Mouse (Mus musculus): ENCODE measurements around the gene Tbc1d12.
"Not testable (repeated sequence)": the region's sequence is repeated elsewhere in the genome, so short reads cannot be mapped to it uniquely, and the experiment has no call there.

Gene Tbc1d12

DNA sequence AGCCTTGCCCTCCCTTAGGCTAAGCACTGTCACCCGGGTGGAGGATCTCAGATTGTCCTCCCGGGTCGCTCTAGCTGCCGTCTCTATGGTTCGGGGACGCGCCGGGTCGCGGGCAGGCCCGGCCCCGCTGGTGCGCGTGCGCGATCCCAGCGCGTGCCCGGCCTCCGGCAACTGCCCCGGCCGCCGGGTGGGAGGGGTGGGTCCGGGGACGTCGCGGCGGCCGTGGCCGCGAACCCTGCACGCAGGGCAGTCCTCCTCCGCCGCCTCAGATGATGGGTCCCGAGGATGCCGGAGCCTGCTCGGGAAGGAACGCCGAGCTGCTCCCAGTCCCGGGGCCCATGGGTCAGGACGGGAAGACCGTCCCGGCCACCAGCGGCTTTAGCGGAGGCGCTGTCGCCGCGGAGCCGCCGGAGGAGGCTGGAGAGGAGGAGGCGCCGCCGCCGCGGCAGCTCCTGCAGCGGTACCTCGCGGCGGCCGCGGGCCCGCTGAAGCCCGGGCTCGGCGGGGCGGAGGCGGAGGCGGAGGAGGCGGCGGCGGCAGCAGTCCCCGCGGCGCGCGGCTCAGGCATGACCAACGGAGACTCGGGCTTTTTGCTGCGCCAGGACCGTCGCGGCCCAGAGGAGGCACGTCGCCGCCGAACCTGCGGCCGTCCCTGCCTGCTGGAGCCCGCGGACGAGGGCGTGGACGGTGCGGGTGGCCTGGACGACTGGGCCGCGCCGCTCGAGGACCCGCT, at the start of gene Tbc1d12:
Gene Tbc1d12 (plus strand): TSS at position 142 of the 733 bp plus-strand sequence.
- in situ Hi-C loops (cut with MboI, MseI): no loop called here

DNA sequence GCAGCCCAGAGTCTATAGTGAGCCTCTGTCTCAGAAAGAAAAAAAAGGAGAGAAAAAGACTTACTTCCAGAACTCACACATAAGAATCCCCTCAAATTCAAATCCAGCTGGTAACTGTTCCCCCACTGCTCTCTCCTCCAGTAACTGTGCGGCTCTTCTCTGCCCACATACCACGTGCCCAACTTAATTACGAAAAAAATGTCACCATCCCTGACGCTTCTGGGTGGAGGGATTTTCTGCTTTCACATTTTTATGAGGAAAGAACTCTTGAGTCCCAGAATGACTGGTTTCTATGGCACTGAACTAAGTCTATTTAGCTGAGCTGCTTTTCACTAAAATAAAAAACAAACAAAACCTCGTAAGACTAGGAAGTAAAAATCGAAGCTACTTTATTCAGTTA, 48.6 kb upstream of the Tbc1d12 start:
- in situ Hi-C loops (cut with MboI, MseI): no loop called here

DNA sequence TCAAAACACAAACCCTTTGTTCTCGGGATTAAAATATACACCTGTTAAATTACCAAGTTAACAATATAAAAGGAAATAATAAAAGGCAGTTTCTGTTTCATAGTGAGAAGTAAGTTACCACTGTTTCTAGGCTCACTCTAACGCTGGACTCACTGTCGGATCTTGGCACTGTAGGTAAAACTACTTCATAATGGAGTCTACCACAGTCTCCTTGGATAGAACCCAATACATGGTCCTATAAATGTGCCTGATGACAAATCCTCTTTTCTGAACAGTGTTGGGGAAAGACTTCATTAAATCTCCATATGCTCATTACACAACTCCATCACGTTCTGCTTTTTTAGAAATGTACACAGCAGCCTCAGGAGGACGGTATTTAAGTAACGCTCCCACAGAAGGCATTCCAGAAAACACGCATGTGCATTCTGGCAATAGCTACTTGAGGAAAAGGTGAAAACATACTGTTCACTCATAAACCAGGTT, 42.8 kb upstream of the Tbc1d12 start:
- in situ Hi-C loops (cut with MboI, MseI): no loop called here

DNA sequence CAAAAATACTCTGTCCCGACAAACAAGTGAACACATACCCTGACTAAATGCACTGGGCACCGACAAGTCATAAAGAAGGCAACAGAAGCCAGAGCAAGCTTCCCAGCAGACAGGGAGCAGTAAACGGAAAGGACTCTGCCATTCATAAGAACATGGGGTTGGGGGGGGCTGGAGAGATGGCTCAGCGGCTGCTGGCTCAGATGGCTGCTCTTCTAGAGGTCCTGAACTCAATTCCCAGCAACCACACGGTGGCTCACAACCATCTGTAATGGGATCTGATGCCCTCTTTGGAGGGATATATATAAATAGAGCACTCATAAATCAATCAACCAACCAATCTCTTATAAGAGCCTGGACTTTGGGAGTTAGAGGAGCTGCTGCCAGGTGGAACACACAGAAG, 39.8 kb upstream of the Tbc1d12 start:
- in situ Hi-C loops (cut with MboI, MseI): no loop called here

DNA sequence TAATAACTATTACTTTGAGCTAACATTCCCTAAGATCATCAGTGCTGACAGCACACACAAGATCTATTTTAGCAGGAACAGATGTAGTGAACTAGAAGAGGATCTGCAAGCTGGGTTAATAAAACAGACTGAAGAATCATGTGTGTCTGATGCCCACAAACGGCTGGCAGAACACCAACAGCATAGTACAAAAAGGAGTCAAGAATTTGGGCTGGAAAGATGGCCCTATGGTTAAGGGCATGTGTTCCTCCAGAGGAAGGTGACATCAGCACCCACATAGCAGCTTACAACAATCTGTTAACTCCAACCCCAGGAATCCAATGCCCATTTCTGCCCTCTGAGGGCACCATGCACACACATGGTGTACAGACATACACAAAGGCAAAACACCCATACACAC, 38.1 kb upstream of the Tbc1d12 start:
- in situ Hi-C loops (cut with MboI, MseI): no loop called here

DNA sequence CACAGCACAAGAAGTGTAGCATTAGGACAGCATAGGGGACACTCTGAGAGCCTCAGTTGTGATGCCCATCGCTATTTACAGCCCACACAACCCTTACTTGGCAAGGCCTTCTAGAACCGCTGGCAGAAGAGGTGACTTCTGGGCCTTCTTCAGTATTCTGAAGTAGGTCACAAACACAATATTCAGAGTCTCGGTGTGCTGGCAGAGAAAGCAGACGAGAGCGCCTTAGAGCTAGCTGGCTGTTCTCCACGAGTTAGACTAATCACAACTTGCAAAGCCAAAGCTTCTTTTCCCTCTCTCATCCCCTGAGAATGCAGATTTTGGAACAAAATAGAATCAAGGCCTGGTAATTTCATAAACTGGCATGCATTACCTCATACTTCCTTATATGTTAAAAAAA, 37.6 kb upstream of the Tbc1d12 start:
- in situ Hi-C loops (cut with MboI, MseI): no loop called here

DNA sequence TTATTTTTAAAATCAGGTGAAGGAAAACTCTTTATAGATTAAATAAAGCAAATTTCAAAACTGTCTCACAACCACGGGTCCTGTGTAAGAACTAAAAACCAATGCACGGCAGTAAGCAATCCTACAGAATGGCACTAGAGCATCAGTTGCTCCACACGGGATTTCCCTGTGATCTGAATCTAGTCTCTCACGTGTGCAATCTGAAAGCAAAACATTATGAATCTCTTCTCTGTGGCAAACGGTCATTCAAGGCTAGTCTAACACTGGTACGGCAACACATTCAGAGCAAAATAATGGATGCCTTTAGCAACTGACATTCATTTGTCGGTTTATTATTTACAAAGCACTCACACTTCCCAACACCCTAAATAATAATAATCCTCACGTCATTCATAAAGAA, 18.2 kb upstream of the Tbc1d12 start:
- in situ Hi-C loops (cut with MboI, MseI): loop anchor here (5.0 to 25.0 kb wide), 4 partner anchors 114 to 1444 kb away; partner anchors contain the start of genes Hells (in 2 of the 2), Kif11 (in 1 of the 2) and Pdlim1 (in 1 of the 2)

DNA sequence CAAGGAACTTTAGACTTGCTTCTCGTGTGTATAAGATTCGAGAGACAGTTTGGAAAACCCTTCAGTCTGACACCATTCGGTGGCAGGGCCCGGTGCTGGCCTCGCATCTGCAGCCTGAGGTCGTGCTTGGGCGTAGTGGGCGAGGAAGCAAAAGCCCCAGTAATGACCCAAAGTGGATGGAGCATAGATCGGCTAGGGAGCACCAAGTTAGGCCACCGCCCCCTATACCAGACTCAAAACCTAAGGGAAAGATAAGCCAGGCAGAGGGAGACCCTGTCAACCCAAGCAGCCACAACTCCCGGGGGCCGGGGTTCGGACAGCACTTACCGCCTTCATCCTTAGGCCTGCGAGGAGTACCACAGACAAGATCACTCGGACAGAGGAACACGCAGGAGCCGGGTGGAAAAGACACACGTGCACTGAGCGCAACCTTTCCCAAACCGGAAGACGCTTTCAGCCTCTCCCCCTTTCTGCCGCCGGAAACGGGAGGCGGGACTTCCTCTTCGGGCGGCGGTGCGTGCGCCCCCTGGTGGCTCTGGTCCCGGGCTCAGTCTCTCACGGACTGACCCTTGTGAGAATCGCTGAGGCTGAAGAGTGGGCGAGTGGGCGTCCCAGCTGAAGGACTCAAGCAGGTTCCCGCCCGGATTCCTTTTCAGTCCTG, 17.5 kb upstream of the Tbc1d12 start, which contains the start of gene Noc3l:
Gene Noc3l (minus strand): TSS at position 472 of the 661 bp plus-strand sequence.
- in situ Hi-C loops (cut with MboI, MseI): loop anchor here (5.0 to 25.0 kb wide), 4 partner anchors 113 to 1443 kb away; partner anchors contain the start of genes Hells (in 2 of the 2), Kif11 (in 1 of the 2) and Pdlim1 (in 1 of the 2)

DNA sequence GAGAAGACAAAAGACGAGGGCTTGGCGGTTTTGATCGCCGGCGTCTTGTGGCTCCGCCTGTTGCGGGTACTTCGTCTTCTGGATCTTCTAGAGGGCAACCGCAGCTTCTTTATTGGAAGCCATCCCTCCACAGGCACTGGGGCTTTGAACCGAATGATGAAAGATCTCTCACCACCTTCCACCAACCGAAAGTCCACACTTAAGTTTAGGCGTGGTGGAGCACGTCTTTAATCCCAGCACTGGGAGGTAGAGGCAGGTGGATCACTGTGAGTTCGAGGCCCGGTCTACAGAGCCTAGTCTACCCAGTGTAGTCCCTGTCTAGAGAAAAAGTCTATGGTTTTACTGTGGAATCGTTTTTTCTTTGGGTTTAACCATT, 17.0 kb upstream of the Tbc1d12 start:
- in situ Hi-C loops (cut with MboI, MseI): loop anchor here (5.0 to 25.0 kb wide), 4 partner anchors 113 to 1443 kb away; partner anchors contain the start of genes Hells (in 2 of the 2), Kif11 (in 1 of the 2) and Pdlim1 (in 1 of the 2)

DNA sequence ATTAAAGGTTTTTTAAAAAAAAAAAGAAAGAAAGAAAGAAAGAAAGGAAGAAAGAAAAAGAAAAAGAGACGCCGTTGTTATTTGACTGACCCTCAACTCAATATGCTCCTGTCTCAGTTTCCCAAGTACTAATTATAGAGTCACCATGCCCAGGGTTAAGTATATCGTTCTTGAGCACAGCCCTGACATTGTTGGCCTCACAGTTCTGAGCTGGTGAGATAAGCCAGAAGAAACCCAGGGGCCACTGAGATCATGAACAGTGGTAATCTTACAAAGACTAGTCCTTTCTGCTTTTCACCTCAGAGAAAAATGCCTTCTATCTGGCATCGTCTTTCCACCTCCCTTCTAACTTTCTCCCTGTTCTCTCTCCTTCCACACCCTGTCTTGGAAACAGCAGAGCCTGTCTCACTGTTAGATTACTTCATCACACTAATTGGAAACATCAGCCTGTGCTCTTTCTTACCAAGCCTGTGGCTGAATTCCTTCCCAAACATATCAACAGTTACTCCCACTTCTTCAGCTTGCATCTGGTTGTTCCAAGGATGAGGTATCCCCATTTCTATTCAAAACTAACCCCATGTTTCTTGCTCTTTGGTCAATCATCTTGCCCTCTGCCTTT, 16.1 kb upstream of the Tbc1d12 start:
- in situ Hi-C loops (cut with MboI, MseI): loop anchor here in 1 of 2 experiments (25.0 kb wide), 2 partner anchors 1433 to 1442 kb away; partner anchors contain the start of genes Kif11 and Pdlim1

DNA sequence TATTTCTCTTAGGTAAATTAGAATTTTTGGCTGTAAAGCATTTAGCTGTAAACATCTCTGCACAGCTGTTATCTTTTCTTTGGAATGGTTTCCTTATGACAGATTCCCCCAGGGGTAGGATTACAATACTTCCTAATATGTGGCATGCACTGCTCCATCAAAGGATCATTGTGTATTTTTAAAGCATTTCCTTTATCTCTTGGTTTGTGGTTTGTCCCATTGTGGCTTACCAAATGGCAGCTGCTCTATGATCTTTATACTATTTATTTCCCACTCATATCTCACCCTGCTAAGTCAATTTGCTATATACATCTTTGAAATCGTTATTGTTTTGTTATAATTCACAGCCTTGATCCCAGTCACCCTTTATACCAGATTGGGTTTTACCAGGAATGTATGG, 3.2 kb upstream of the Tbc1d12 start:
- in situ Hi-C loops (cut with MboI, MseI): no loop called here

DNA sequence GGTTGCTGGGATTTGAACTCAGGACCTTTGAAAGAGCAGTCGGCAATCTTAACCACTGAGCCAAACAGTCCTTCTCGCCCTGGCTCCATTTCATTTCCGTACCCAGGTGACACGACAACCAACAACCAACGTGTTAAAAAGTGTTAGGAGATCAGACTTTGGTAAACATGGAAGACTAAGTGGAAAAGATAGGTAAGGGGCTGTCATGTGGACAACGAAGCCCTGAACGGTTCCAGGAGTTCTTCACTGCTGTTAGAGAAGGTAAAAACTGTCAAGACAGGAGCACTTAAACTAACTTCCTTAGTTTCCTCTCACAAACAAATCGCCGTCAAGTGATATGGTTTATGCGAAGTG, 318 bp upstream of the Tbc1d12 start:
- in situ Hi-C loops (cut with MboI, MseI): no loop called here

DNA sequence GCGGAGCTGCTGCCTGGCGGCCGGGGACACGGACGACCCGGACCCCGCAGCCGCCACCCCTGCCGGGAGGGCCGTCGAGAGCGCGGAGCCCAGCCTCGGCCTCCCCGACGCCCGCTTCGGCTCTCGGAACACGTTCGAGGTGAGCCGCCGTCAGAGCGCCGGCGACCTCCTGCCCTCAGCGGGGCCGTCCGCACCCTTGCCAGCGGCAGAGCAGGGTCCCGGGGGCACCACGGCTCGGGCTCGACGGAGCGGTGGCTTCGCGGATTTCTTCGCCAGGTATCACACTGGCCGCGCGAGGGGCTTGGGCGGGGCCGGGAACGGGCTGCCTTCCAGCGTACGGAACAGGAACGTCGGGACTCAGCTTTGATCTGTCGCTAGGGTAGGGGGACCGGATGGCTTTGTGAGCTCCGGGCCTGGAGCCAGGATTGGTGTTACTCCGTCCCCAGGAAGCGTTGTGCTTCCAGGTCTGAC, 827 bp downstream of the Tbc1d12 start:
- in situ Hi-C loops (cut with MboI, MseI): no loop called here

DNA sequence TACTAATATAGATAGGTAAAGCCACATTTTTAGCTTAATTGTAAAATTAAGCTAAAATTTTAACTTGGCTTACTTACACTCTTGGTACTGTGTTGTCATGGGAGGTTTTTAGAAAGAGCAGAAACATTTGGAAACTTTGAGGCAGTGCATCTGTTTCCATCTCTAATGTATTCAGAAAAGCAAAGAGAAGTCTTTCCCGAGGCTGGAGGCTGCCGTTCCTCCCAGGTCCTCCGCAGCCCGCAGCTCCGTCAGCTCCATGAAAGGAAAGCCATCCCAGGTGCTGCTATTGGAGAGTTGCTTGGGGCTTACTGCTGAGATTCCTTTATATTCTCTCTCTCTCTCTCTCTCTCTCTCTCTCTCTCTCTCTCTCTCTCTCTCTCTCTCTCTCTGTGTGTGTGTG, 8.4 kb downstream of the Tbc1d12 start:
- in situ Hi-C loops (cut with MboI, MseI): no loop called here

DNA sequence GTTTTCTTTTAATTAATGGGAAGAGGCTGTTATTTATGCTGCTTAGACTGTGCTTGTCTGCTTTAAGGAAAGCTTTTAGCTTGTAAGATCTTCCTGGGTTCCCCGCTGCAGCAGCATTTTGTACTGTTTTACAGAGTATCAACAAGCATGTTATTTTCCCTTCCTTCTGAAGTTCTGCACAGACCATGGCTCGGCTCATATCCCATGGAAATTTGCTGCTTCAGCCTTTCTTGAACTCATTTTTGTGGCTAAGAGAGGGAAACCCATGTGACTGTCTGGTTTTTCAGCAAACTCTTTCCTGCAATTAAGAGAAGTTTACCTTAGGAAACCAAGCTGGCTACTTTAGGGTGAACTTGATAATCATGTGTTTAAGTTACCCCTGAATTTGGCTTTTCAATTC, 10.0 kb downstream of the Tbc1d12 start:
- in situ Hi-C loops (cut with MboI, MseI): no loop called here

DNA sequence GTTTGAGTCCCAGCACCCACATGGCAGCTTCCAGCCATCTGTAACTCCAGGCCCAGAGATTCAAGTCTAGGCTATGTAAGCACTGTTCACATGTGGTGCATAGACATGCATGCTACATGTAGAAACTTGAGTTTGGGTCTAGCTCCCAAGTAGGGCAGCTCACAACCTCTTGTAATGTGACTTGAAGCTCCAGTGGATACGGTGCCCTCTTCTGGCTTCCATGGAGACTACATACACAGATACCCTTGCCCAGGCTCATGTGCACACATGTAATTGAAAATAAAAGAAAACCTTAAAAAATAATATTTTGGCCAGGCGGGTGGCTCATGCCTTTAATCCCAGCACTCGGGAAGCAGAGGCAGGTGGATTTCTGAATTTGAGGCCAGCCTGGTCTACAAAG, 21.8 kb downstream of the Tbc1d12 start:
- in situ Hi-C loops (cut with MboI, MseI): no loop called here

DNA sequence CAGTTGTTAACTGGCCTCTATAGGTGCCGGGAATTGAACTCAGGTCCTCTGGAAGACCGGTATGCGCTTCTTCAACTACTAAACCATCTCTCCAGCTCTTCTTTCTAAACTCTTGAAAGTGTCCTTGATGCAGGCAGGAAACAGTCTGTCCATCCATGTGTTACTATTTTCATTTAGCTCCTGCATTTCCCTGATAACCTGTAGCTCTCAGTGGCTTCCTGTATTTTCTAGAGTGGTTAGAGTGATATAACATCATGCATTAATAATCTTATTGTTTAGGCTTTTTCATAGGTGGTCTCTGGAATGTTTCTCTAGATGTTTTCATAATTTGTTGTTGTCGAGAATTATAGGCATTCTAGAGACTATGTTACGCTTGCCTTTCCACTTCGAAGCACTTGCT, 26.1 kb downstream of the Tbc1d12 start:
- in situ Hi-C loops (cut with MboI, MseI): loop anchor here in 1 of 2 experiments (5.0 kb wide), 1 partner anchor 35 kb away; no protein-coding TSS in a partner anchor

DNA sequence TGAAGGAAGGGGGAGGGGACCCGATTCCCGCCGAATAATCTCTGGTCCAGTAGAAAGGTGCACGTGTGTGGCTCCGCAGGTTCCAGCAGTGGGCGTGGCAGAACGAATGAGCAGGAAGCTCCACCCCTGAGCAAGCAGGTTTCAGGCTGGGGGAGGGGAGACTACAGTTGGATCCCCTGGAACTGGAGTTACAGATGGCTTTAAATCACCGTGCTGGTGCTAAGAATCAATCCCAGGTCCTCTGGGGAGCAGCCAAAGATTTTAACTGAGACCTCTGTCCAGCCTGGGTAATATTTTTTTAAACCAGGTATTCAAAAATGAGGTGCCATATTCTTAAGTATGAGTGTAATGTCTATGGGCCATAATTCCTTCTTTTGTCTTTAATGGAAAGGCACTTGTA, 38.4 kb downstream of the Tbc1d12 start:
- in situ Hi-C loops (cut with MboI, MseI): not testable (repeated sequence)

DNA sequence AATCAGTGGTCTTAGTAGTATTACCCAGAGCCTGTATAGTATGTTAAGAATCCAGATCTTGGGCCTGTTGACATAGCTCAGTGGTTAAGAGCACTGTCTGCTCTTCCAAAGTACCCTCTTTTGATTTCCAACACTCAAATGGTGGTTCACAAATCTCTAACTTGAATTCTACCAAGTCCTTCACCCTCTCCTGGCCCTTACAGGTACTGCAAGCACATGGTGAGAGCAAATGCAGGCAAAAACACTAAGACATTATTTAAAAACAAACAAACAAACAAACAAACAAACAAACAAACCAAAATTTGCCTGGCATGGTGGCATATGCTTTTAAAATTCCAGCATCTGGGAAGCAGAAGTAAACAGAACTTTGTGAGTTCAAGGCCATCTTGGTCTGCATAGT, 43.9 kb downstream of the Tbc1d12 start:
- in situ Hi-C loops (cut with MboI, MseI): no loop called here

DNA sequence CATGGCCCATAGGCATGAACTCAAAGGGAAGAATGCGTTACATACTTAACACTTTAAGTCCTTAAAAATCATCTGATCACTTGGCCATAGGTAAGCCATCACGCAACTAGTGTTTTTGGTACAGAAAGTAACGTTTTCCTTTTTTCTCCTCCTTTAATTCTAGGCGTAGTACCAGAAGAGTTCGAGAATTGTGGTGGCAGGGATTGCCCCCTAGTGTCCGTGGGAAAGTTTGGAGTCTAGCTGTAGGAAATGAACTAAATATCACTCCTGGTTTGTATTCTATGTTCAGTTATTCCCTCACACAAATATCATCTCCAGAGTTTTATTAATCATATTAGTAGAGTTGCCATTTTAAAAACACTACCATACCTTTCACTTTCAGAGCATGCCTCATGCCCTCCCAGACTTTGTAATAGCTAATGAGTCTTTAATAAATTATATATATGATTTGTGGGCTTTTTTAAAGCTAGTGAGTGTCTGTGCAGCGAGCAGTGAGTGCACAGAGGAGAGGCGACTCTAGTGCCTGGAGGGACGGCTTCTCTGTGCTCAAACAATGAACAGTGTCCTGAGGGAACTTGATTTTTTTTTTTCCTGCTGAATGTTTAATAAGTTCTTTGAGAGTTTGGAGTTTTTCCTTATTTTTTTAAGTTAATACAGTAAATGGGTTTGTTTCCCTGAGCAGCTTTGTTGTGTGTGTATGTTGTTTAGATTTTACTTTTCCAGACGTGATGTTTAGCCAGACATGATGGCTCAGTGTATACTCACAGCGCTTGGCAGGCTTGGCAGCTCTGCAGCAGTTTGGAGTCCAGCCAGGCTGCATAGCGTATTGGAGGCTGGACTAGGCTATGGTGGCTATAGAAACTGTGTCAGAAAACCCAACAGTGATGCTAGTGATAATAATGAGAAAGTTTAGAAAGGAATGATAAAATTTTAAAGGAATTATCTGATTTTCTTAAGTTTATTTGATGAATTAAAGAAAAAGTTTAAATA, 65.1 kb downstream of the Tbc1d12 start:
- in situ Hi-C loops (cut with MboI, MseI): no loop called here

DNA sequence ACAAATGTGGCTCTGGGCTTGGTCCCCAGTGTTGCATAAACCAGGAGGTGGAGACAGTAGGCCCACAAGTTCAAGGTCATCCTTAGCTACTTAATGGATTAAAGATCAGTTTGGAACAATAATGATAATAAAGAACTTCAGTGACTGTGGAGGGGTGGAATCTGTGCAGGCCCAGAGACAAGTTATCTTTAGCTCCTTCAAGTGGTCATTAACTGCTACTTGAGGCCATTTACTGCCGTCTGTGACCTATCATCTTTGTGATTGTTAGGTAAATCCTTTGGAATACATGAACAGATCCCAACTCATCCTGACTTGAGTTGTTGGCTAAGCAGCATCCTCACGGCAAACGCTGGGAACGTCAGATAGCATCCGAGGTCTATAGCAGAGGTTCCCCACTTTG, 66.1 kb downstream of the Tbc1d12 start:
- in situ Hi-C loops (cut with MboI, MseI): no loop called here
